Mouse (Mus musculus): ENCODE data around the gene Cd151.

Cd151 gene

DNA sequence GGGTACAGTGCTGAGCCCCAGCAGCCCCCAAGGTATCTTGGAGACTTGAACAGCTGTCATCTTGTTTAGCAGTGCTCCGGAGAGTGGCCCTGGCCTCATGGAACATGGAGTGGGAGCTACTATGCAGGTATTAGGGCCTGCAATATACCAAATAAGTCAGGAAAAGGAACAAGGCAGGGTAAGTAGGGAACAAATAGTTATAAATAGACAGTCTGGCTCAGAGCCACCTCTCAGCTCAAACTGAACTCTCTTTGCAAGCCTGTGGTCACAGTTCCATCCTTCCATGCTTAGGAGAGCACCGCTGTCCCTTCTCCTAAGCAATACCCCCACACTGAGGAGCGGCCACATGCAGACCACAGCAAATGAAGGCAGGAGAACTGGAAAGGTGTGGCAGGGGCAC is 30.4 kb downstream of the Cd151 start:
- Histone ChIP-seq H3K36me3 (ENCODE audit: insufficient read depth, low read length) (peaks cover 62% of the 10 kb centered on the region), H3K4me1 (replicated peaks; ENCODE audit: low read depth, low read length) (peaks cover 2% of the 10 kb centered on the region; the same call in 1 of the 2 replicates), H3K27me3 (ENCODE audit: insufficient read depth, low read length) (no peaks in the 10 kb centered on the region), H3K9me3 (ENCODE audit: low read length) (no peaks in the 10 kb centered on the region), H3K4me3 (replicated peaks; ENCODE audit: low read length) (no peak overlapping the region)
- TF ChIP-seq CTCF (conservative IDR thresholded peaks at IDR 0.05; ENCODE audit: low read length) (no peak), NANOG (IDR thresholded peaks at IDR 0.05; ENCODE audit: borderline replicate concordance, low read length) (no peak), POU5F1 (IDR thresholded peaks at IDR 0.05; ENCODE audit: borderline replicate concordance, low read length) (no peak)

DNA sequence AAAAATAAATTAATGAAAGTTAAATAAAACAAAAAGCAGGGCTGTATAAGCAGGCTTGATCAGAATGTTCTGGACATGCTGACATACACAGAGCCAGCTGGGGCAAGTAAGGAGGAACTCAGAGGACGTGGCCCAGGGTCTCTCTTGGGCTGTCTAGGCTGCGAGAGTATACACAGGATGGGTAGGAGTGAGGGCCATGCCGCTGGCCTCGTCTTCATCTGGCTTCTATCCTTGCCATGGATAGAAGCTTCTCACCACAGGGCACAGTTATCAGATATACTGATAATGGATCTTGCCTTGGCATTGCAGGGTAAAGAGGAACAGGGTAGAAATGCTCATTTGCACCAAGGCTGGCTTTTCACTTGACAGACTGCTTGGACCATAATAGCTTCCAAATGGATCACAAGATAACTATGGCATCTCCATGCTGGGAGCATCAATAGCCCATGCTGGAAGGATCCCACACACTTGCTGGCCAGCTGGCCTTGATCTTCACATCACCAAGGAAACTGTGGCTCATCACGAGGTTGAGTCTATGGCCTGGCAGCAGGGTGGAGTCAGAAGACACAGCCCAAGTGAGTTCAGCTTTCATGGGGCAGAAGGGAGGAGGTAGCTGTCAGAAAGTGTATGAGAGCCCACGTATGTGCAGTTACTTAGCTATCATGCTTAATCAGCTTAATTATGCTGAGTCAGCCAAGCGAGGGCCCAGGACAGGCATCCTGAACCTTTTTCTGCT is 34.8 kb downstream of the Cd151 start:
- peaks cover 19% of the 10 kb centered on the region for H3K4me1 ChIP-seq (replicated peaks; ENCODE audit: low read depth, low read length)
- H3K4me3 ChIP-seq (replicated peaks; ENCODE audit: low read length) = no peak overlapping the region
- H3K9me3 ChIP-seq (ENCODE audit: low read length) = no peaks in the 10 kb centered on the region
- no peaks in the 10 kb centered on the region for H3K27me3 ChIP-seq (ENCODE audit: insufficient read depth, low read length)
- peaks cover 27% of the 10 kb centered on the region for H3K36me3 ChIP-seq (ENCODE audit: insufficient read depth, low read length)
- TF ChIP-seq POU5F1 (IDR thresholded peaks at IDR 0.05; ENCODE audit: borderline replicate concordance, low read length) (no peak), NANOG (IDR thresholded peaks at IDR 0.05; ENCODE audit: borderline replicate concordance, low read length) (no peak), CTCF (conservative IDR thresholded peaks at IDR 0.05; ENCODE audit: low read length) (no peak)

DNA sequence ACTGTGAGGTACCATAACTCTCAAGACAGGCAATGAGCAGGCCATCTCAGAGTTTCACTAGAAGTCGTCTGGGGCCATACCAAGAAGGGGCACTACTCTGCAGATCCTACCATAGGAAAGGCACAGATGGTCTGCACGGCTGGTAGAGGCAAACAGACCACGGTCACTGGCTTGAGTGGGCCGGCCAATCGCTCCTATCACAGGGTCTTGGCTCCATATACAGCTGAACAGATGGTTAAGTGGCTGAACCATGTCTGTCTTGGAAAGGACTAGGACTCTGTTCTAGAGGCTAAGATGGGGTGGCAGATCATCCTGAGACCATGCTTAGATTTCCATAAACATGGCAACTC is 35.3 kb downstream of the Cd151 start:
- H3K4me1 ChIP-seq (replicated peaks; ENCODE audit: low read depth, low read length) = peaks cover 19% of the 10 kb centered on the region
- peaks cover 24% of the 10 kb centered on the region for H3K36me3 ChIP-seq (ENCODE audit: insufficient read depth, low read length)
- no peaks in the 10 kb centered on the region for H3K27me3 ChIP-seq (ENCODE audit: insufficient read depth, low read length)
- no peaks in the 10 kb centered on the region for H3K9me3 ChIP-seq (ENCODE audit: low read length)
- no peak for TF ChIP-seq CTCF (conservative IDR thresholded peaks at IDR 0.05; ENCODE audit: low read length)
- no peak for TF ChIP-seq NANOG (IDR thresholded peaks at IDR 0.05; ENCODE audit: borderline replicate concordance, low read length)
- TF ChIP-seq POU5F1 (IDR thresholded peaks at IDR 0.05; ENCODE audit: borderline replicate concordance, low read length) = no peak
- no peak overlapping the region for H3K4me3 ChIP-seq (replicated peaks; ENCODE audit: low read length)

DNA sequence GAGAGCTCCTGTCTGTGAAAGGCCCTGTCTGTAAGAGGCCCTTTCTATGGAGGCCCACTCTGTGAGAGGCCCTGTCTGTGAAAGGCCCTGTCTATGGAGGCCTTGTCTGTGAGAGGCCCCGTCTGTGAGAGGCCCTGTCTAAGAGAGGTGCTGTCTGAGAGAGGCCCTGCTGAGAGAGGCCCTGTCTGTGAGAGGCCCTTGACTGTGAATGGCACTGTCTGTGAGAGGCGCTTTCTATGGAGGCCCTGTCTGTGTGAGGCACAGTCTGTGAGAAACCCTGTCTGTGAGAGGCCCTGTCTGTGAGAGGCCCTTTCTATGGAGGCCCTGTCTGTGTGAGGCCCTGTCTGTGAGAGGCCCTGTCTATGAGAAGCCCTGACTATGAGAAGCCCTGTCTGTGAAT is 39.1 kb downstream of the Cd151 start:
- H3K4me3 ChIP-seq (replicated peaks; ENCODE audit: low read length) = no peak overlapping the region
- H3K9me3 ChIP-seq (ENCODE audit: low read length) = no peaks in the 10 kb centered on the region
- H3K27me3 ChIP-seq (ENCODE audit: insufficient read depth, low read length) = no peaks in the 10 kb centered on the region
- peaks cover 27% of the 10 kb centered on the region for H3K4me1 ChIP-seq (replicated peaks; ENCODE audit: low read depth, low read length)
- TF ChIP-seq NANOG (IDR thresholded peaks at IDR 0.05; ENCODE audit: borderline replicate concordance, low read length) = no peak
- TF ChIP-seq POU5F1 (IDR thresholded peaks at IDR 0.05; ENCODE audit: borderline replicate concordance, low read length) = no peak
- TF ChIP-seq CTCF (conservative IDR thresholded peaks at IDR 0.05; ENCODE audit: low read length) = no peak
- peaks cover 47% of the 10 kb centered on the region for H3K36me3 ChIP-seq (ENCODE audit: insufficient read depth, low read length)

DNA sequence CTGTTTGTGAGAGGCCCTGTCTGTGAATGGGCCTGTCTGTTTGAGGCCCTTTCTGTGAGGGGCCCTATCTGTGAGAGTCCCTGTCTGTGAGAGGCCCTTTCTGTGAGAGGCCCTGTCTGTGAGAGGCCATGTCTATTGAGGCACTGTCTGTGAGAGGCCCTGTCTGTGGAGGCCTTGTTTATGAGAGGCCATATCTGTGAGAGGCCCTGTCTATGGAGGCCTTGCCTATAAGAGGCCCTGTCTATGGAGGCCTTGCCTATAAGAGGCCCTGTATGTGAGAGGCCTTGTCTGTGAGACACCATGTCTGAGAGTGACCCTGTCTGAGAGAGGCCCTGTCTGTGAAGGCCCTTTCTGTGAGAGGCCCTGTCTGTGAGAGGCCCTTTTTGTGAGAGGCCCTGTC is 41.0 kb downstream of the Cd151 start:
- H3K4me1 ChIP-seq (replicated peaks; ENCODE audit: low read depth, low read length) = peaks cover 36% of the 10 kb centered on the region
- H3K4me3 ChIP-seq (replicated peaks; ENCODE audit: low read length) = no peak overlapping the region
- no peak for TF ChIP-seq NANOG (IDR thresholded peaks at IDR 0.05; ENCODE audit: borderline replicate concordance, low read length)
- no peak for TF ChIP-seq POU5F1 (IDR thresholded peaks at IDR 0.05; ENCODE audit: borderline replicate concordance, low read length)
- no peak for TF ChIP-seq CTCF (conservative IDR thresholded peaks at IDR 0.05; ENCODE audit: low read length)
- H3K27me3 ChIP-seq (ENCODE audit: insufficient read depth, low read length) = no peaks in the 10 kb centered on the region
- no peaks in the 10 kb centered on the region for H3K9me3 ChIP-seq (ENCODE audit: low read length)
- peaks cover 48% of the 10 kb centered on the region for H3K36me3 ChIP-seq (ENCODE audit: insufficient read depth, low read length)

DNA sequence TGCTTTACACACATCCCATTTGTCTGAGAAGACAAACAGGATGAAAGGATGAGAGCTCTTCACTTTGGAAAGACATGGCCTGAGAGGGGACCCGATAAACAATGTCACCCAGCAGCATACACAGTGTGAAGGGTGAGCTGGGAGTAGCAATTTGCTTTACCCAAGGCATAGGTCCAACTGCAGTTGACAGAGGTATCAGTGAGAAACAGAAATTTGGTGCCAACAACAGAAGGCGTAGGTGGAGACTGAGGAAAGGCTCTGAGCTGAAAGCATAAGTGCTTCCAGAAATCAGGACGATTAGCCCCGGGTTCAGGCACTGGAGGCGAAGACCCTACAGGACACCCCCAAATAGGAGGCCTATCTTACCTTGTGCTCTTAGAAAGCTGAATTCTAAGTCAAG is 43.0 kb downstream of the Cd151 start:
- H3K36me3 ChIP-seq (ENCODE audit: insufficient read depth, low read length) = peaks cover 60% of the 10 kb centered on the region
- TF ChIP-seq POU5F1 (IDR thresholded peaks at IDR 0.05; ENCODE audit: borderline replicate concordance, low read length) (no peak), CTCF (conservative IDR thresholded peaks at IDR 0.05; ENCODE audit: low read length) (no peak), NANOG (IDR thresholded peaks at IDR 0.05; ENCODE audit: borderline replicate concordance, low read length) (no peak)
- no peak overlapping the region for H3K4me3 ChIP-seq (replicated peaks; ENCODE audit: low read length)

DNA sequence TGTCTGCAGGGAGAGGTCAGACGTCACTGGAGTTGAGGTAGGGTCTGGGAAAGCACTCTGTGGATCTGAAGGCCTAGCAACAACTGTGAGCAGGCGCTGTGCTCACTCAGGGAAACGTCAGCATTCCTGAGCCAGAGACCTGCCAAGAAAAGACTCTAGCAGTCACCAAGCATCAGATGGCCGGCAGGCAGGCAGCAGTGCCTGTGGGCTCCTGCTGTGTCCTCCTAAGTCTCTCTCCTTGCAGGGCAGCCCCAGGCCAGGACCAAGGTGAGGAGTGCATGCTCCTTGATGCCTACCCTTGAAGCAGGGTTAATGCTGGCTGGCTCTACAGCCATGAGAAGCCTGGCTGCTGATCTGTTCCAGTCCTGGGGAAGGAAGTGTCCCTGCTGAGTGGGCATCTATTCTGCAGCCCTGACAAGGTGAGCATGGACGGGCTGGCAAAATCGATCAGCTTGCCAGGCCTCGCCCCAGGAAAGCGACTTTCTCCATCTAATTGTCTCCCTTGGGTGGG is 43.5 kb downstream of the Cd151 start:
- peaks cover 63% of the 10 kb centered on the region for H3K36me3 ChIP-seq (ENCODE audit: insufficient read depth, low read length)
- peaks cover 38% of the 10 kb centered on the region for H3K4me1 ChIP-seq (replicated peaks; ENCODE audit: low read depth, low read length)
- no peak overlapping the region for H3K4me3 ChIP-seq (replicated peaks; ENCODE audit: low read length)
- no peaks in the 10 kb centered on the region for H3K9me3 ChIP-seq (ENCODE audit: low read length)
- no peak for TF ChIP-seq NANOG (IDR thresholded peaks at IDR 0.05; ENCODE audit: borderline replicate concordance, low read length)
- TF ChIP-seq CTCF (conservative IDR thresholded peaks at IDR 0.05; ENCODE audit: low read length) = no peak
- no peak for TF ChIP-seq POU5F1 (IDR thresholded peaks at IDR 0.05; ENCODE audit: borderline replicate concordance, low read length)
- H3K27me3 ChIP-seq (ENCODE audit: insufficient read depth, low read length) = no peaks in the 10 kb centered on the region

More for the DNA sequence above, 43.0 kb downstream of the Cd151 start:
- Histone ChIP-seq H3K27me3 (ENCODE audit: insufficient read depth, low read length) (no peaks in the 10 kb centered on the region), H3K4me1 (replicated peaks; ENCODE audit: low read depth, low read length) (peaks cover 40% of the 10 kb centered on the region), H3K9me3 (ENCODE audit: low read length) (no peaks in the 10 kb centered on the region)

DNA sequence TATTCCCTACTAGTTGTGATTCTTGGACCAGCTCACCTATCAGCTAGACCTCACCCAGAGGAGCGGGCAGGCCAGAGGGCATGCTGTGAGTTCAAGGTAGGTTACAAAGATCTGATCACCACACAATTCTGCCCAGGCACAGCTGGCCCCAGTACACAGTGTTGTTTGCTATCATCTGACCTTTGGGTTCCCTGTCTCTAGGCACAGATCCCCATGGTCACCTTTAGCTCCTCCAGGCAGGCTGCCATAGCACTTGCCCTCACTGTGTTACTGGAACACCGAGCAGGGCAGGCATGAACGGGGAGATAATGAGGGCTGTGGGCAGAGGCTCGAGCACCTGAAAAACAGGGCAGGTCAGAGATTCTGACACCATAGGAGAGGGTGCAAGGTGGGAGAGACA is 50.4 kb downstream of the Cd151 start:
- TF ChIP-seq CTCF (conservative IDR thresholded peaks at IDR 0.05; ENCODE audit: low read length) (no peak), NANOG (IDR thresholded peaks at IDR 0.05; ENCODE audit: borderline replicate concordance, low read length) (no peak), POU5F1 (IDR thresholded peaks at IDR 0.05; ENCODE audit: borderline replicate concordance, low read length) (no peak)
- H3K27me3 ChIP-seq (ENCODE audit: insufficient read depth, low read length) = no peaks in the 10 kb centered on the region
- H3K4me3 ChIP-seq (replicated peaks; ENCODE audit: low read length) = no peak overlapping the region
- H3K4me1 ChIP-seq (replicated peaks; ENCODE audit: low read depth, low read length) = peaks cover 9% of the 10 kb centered on the region
- H3K9me3 ChIP-seq (ENCODE audit: low read length) = no peaks in the 10 kb centered on the region
- H3K36me3 ChIP-seq (ENCODE audit: insufficient read depth, low read length) = peaks cover 65% of the 10 kb centered on the region

All from E14TG2a.4 (cell line).